Mouse (Mus musculus) c-Kit-positive CD71-positive TER-119-negative erythroid progenitor cells, embryonic 14.5 days (primary cell): ENCODE results near the gene Adarb1.

Source experiments
- DNase-seq: peaks from one replicate; pipeline ENCODE4 v3.0.0-alpha.2; 2013; ENCODE audit warnings: low read depth

Adarb1 gene

GRCm38 (mm10) chr10:77434457-77435151 lies 16.5 kb upstream of the Adarb1 start:
- DNase-seq = no peak

GRCm38 (mm10) chr10:77434076-77434456 lies 16.0 kb upstream of the Adarb1 start:
- no peak for DNase-seq

- DNase-seq = no peak
Observed at GRCm38 (mm10) chr10:77430771-77431170, 12.7 kb upstream of the Adarb1 start.

GRCm38 (mm10) chr10:77429921-77430320 lies 11.9 kb upstream of the Adarb1 start:
- no peak for DNase-seq

- DNase-seq = no peak
Observed at GRCm38 (mm10) chr10:77427610-77428009, 9.5 kb upstream of the Adarb1 start.

GRCm38 (mm10) chr10:77420190-77420589 lies 2.1 kb upstream of the Adarb1 start:
- DNase-seq = no peak

GRCm38 (mm10) chr10:77417240-77418102 lies 599 bp downstream of the Adarb1 start:
- DNase-seq = no peak

- no peak for DNase-seq
Observed at GRCm38 (mm10) chr10:77416666-77417239, 1.3 kb downstream of the Adarb1 start.

- no peak for DNase-seq
Observed at GRCm38 (mm10) chr10:77415867-77416266, 2.2 kb downstream of the Adarb1 start.

- no peak for DNase-seq
Observed at GRCm38 (mm10) chr10:77413791-77414190, 4.3 kb downstream of the Adarb1 start.

- no peak for DNase-seq
Observed at GRCm38 (mm10) chr10:77409154-77409553, 8.9 kb downstream of the Adarb1 start.

GRCm38 (mm10) chr10:77408241-77408640 lies 9.8 kb downstream of the Adarb1 start:
- DNase-seq = no peak

- DNase-seq = no peak
Observed at GRCm38 (mm10) chr10:77406486-77406885, 11.6 kb downstream of the Adarb1 start.

GRCm38 (mm10) chr10:77402463-77402862 lies 15.6 kb downstream of the Adarb1 start:
- no peak for DNase-seq

GRCm38 (mm10) chr10:77401039-77401438 lies 17.0 kb downstream of the Adarb1 start:
- DNase-seq = no peak

- no peak for DNase-seq
Observed at GRCm38 (mm10) chr10:77399938-77400337, 18.1 kb downstream of the Adarb1 start.

GRCm38 (mm10) chr10:77398082-77398481 lies 20.0 kb downstream of the Adarb1 start:
- DNase-seq = no peak

- no peak for DNase-seq
Observed at GRCm38 (mm10) chr10:77397056-77397642, 20.9 kb downstream of the Adarb1 start.

GRCm38 (mm10) chr10:77396015-77396414 lies 22.1 kb downstream of the Adarb1 start:
- no peak for DNase-seq

GRCm38 (mm10) chr10:77391072-77391471 lies 27.0 kb downstream of the Adarb1 start:
- no peak for DNase-seq

GRCm38 (mm10) chr10:77387558-77387957 lies 30.5 kb downstream of the Adarb1 start:
- no peak for DNase-seq

- no peak for DNase-seq
Observed at GRCm38 (mm10) chr10:77385731-77386130, 32.3 kb downstream of the Adarb1 start.

GRCm38 (mm10) chr10:77383045-77383444 lies 35.0 kb downstream of the Adarb1 start:
- no peak for DNase-seq
